Mouse (Mus musculus) common myeloid progenitor, adult 5-6 weeks (primary cell): ENCODE data around the gene AI987944. TPM values are rescaled to one million over a fixed set of nuclear protein-coding genes. Genes with fewer than 3 reads are reported as not detected.

ENCODE experiments used
- ATAC-seq: replicated peaks from 2 replicates; pipeline ENCODE4 v1.8.0; 2016; ENCODE audit warnings: low read depth, mild to moderate bottlenecking, moderate TSS enrichment, inconsistent platforms; ENCODE audit not compliant: poor library complexity, severe bottlenecking
- total RNA-seq: library from RNA; stranded (forward); fragments of 200-1000, 187-1606 nt; gene quantifications from 2 replicates; pipeline ENCODE4 v1.2.3, GENCODE M21; 2017

AI987944 gene
- total RNA-seq = 26.4 and 31.7 TPM in 2 replicates

- ATAC-seq = peak; percentile 96
Measured at GRCm38 (mm10) chr7:41393048-41393971, at the start of gene AI987944. Gene AI987944 (minus strand): TSS chr7:41393379.

- no peak for ATAC-seq
Measured at GRCm38 (mm10) chr7:41394130-41394529, 951 bp upstream of the AI987944 start.

Other genes with a start within 250 kb of the AI987944 start
- not detected in 2 replicates for gene Gm5592, start 239.5 kb downstream of the AI987944 start, total RNA-seq
- 0.27 and 0.29 TPM in 2 replicates for gene Vmn2r57, start 55.3 kb upstream of the AI987944 start, total RNA-seq
- gene Gm20449, start 106.0 kb upstream of the AI987944 start, total RNA-seq = not detected in 2 replicates
- gene AW146154, start 106.5 kb upstream of the AI987944 start, total RNA-seq = 18.9 and 20.4 TPM in 2 replicates
- gene Gm6871, start 180.3 kb upstream of the AI987944 start, total RNA-seq = not detected in 2 replicates
- gene 2610021A01Rik, start 205.9 kb upstream of the AI987944 start, total RNA-seq = 31.3 and 36.4 TPM in 2 replicates
- gene Zfp788, start 239.8 kb upstream of the AI987944 start, total RNA-seq = 9.4 and 11.1 TPM in 2 replicates